ENCODE assay signal across 28 mouse cellular contexts in genomic region chr7:30952441-30953265, GRCm38 (mm10). TPM values are rescaled to one million over a fixed set of nuclear protein-coding genes. Genes with fewer than 3 reads are reported as not detected.
"Had no signal": no experiment of that assay in that cellular context is flagged by ENCODE, and none has a peak within 500 bp of the region (broad histone marks: within the 10 kb centered on the region; RNA-seq: fewer than 3 reads in every experiment).

No protein-coding gene starts in this region.

- DNase-seq: kidney, adult 2 months; kidney, postnatal 10 days; kidney, postnatal 36 days; left cerebral cortex, postnatal 4 days; lung, postnatal 10 days; thymus, adult 18-20 months; thymus, postnatal 36 days had no signal

- H3K27ac ChIP-seq: limb, embryonic 12.5 days; limb, embryonic 15.5 days; liver, embryonic 14.5 days; lung, embryonic 15.5 days; midbrain, embryonic 13.5 days had no signal

- H3K9ac ChIP-seq: limb, embryonic 12.5 days; liver, embryonic 14.5 days; lung, embryonic 15.5 days; midbrain, embryonic 13.5 days had no signal

- ATAC-seq: intestine, postnatal 0 days; midbrain, embryonic 13.5 days; midbrain, embryonic 16.5 days had no signal

- H3K4me3 ChIP-seq: limb, embryonic 12.5 days; limb, embryonic 15.5 days; lung, embryonic 15.5 days; midbrain, embryonic 13.5 days; myocyte had no signal

- H3K27me3 ChIP-seq: limb, embryonic 12.5 days; limb, embryonic 15.5 days; lung, embryonic 15.5 days; midbrain, embryonic 13.5 days had no signal

- H3K4me2 ChIP-seq: limb, embryonic 12.5 days; limb, embryonic 15.5 days; lung, embryonic 15.5 days; midbrain, embryonic 13.5 days had no signal

- H3K9me3 ChIP-seq: limb, embryonic 12.5 days; limb, embryonic 15.5 days; lung, embryonic 15.5 days; midbrain, embryonic 13.5 days had no signal

RNA-seq across cellular contexts. Expression of gene Hamp, which starts 8.8 kb away (rescaled TPM):
- total RNA-seq: layer of hippocampus, adult 8-10 months; layer of hippocampus, postnatal 10 days; left cerebral cortex, postnatal 14 days; left cerebral cortex, postnatal 4 days; megakaryocyte progenitor cell, adult 5-6 weeks; megakaryocyte-erythroid progenitor cell, adult 5-6 weeks; monocyte, adult 5-6 weeks had no signal
- polyA plus RNA-seq: intestine, postnatal 0 days; kidney, adult 2 months; kidney, embryonic 14.5 days; limb, embryonic 12.5 days; limb, embryonic 15.5 days; lung, embryonic 15.5 days; midbrain, embryonic 13.5 days; midbrain, embryonic 16.5 days; myocyte; neural tube, embryonic 14.5 days; spleen, adult 2 months; testis, adult 2 months; urinary bladder, adult 2 months had no signal

RNA-seq across cellular contexts. Expression of gene Fam187b, which starts 20.9 kb away (rescaled TPM):
- total RNA-seq: megakaryocyte-erythroid progenitor cell, adult 5-6 weeks; monocyte, adult 5-6 weeks had no signal
- polyA plus RNA-seq: myocyte had no signal

RNA-seq across cellular contexts. Expression of gene Hamp2, which starts 28.2 kb away (rescaled TPM):
- total RNA-seq: layer of hippocampus, adult 8-10 months; layer of hippocampus, postnatal 10 days; left cerebral cortex, adult 8-10 months; left cerebral cortex, postnatal 14 days; left cerebral cortex, postnatal 4 days; megakaryocyte progenitor cell, adult 5-6 weeks; megakaryocyte-erythroid progenitor cell, adult 5-6 weeks; monocyte, adult 5-6 weeks had no signal
- polyA plus RNA-seq: intestine, postnatal 0 days; kidney, adult 2 months; kidney, embryonic 14.5 days; limb, embryonic 12.5 days; limb, embryonic 15.5 days; liver, embryonic 14.5 days; lung, embryonic 15.5 days; midbrain, embryonic 13.5 days; midbrain, embryonic 16.5 days; myocyte; neural tube, embryonic 14.5 days; stomach, embryonic 16.5 days; urinary bladder, adult 2 months had no signal
